Mouse (Mus musculus): Measurements from ENCODE around the gene Hnrnpul1. TPM values are rescaled to one million over a fixed set of nuclear protein-coding genes. Genes with fewer than 3 reads are reported as not detected.

Gene Hnrnpul1
- 270 and 280 TPM in 2 replicates for polyA plus RNA-seq (2012)

DNA sequence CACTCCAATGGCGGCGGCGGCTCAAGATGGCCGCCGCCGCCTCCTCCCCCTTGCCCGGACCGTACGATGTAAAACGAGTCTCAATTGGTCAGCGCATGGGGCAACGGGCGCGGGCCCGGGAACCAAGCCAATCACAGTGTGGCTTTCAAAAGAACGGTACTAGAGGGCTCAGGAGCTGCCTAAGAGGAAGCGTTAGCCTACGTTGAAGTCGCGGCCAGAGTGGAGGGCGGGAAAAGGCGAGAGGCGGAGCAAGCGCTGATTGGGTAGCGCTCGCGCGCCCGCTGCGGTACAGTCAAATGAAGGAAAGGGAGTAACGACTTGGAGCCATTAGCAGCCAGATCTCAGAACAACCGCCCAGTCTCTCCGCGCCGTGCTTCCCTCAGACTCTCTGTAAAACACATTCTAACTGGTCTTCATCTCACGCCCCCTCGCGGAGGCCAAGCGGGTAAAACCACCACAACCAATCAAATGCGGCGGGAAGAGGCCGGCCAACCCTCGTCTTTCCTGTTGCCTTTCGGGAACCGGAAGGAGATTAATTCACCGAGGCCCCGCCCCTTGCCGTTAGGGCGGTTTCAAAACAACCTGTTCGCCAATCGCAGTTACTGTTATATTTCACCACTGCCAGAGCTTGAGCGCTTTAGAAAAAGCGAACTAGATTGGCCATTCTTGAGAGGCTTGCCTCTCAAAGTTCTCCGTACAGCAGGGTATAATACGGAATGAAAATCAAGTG is at the start of gene Hnrnpul1:
TSS of gene Hnrnpul1 (minus strand) at position 20 of the 730 bp plus-strand sequence.

DNA sequence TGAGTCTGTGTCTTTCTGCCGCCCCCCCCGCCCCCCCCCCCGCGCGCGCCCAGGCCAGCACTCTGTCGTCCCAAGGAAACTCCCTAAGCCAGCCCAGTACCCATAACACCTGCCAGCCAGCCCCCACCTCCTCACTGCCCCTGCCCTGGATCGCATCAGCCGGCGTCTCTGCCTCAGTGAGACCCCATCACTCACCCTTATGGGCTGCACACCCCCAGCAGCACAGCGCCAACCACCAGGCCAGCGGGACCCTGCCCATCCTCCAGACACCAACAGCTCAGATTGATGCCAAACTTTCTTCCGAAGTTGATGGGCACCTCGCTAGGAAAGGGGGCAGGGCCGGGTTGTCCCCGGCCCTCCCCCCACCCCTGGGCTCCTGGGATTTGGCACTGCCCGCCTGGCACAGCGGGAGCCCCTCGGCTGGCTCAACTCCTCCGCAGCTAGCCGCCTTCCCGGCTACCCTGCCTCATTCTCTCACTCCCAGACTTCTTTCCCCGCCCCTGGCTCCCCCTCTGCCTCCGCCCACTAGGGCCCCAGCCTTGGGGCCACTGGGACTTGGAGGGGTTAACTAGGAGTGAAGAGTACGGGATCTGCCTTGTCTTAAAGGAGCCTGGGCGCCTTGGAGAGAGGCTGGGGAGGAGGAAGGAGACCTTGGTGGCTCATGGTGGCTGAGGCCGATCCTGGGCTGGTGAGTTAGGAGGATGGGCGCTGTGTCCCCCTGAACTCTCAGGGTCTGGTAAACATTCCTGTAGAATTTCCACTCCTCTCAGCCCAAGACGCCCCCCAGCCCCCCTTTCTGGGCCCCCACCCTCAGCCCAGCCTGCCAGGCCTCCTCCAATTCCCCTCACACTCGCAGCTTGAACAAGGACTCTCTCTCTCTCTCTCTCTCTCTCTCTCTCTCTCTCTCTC is 33.9 kb upstream of the Hnrnpul1 start, which contains the start of gene Axl:
TSS of gene Axl (minus strand) at position 486 of the 909 bp plus-strand sequence.

DNA sequence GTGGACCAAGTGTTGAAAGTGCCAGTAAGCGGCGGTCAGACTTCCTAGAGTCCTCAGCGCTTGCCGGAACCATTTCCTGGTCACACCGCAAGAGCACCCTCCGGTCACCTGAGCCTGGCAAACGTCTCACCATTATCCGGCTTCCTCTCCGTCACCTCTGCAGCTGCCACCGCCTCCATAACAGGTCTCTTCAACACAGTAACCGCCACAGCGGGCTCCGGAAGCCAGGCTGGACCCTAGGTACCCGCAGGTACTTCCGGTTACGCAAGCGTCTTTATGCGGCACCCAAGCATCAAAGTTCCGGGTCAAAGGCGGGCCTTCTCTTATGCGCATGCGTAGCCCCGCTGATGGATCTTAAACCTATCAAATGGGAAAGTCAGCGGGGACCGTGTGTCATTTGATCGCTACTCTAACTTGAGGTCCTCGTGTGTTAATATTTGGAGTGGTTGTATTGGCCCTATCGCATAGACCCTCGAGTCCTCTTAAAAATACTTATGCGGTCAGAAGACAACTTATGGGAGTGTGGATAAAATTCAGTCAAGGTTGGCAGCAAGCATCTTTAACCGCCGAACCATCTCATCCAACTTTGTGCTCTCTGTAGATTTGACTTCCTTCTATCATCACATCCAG is 35.7 kb downstream of the Hnrnpul1 start, which contains the start of gene Ccdc97:
TSS of gene Ccdc97 (minus strand) at position 301 of the 630 bp plus-strand sequence.

DNA sequence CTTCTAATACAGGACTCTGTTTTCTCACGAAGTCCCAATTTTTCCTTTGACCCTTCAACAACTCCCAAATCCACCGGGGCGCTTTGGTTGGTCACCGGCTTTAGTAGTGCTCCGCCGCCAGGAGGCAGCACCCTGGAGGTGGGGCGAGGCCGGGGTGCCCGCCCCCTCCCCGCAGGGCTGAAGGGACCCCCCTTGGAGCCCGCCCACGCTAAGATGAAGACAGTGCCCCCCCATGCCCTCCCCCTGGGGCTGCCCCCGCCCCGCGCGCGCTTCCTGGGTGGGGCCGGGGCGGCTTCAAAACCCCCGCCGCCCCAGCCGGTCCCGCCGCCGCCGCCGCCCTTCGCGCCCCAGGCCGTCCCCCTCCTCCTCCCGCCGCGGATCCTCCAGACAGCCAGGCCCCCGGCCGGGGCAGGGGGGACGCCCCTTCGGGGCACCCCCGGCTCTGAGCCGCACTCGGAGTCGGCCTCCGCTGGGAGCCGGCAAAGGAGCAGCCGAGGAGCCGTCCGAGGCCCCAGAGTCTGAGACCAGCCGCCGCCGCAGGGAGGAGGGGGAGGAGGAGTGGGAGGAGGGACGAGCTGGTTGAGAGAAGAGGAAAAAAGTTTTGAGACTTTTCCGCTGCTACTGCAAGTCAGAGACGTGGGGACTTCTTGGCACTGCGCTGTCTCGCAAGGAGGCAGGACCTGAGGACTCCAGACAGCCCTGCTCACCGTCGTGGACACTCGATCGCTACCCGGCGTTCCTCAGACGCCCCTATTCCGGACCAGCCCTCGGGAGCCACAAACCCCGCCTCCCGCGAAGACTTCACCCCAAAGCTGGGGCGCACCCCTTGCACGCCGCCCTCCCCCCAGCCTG is 67.7 kb downstream of the Hnrnpul1 start, which contains the start of gene Tgfb1:
TSS of gene Tgfb1 (plus strand) at position 323 of the 852 bp plus-strand sequence.

DNA sequence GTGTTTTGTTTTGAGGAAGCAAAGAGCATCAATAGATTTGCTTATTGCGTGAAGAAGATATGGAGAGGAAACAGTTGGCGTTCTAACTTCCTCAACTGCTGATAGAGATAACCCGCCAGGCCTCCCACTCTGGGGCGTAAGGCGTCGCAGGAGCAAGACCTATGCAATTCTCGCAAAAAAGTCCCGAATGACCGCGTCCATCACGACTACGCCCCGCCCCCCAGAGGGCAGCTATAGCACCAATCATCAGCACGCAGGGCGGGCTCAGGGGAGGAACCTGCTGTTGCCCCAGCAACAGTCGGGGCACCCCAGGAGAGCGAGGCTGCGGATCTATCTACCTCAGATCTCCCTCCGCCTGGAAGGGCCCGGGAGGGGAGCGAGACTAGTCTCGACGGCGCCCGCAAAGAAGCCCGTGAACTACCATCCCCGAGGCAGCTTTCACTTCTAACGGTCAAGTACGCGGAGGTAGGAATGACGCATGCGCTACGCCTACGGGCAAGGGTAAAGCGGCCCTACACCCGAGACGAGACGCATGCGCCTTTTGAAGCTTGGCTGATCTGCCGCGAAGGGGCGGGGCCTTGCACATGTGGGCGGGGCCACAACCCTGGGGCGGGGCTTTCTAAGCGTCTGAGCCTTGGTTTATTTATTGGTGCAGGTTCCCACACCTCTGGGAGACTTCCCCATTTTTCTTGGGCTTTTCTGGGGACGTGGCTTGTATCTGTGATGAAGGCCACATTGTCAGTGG is 73.9 kb downstream of the Hnrnpul1 start, which contains the start of gene B9d2:
TSS of gene B9d2 (plus strand) at position 267 of the 745 bp plus-strand sequence.

DNA sequence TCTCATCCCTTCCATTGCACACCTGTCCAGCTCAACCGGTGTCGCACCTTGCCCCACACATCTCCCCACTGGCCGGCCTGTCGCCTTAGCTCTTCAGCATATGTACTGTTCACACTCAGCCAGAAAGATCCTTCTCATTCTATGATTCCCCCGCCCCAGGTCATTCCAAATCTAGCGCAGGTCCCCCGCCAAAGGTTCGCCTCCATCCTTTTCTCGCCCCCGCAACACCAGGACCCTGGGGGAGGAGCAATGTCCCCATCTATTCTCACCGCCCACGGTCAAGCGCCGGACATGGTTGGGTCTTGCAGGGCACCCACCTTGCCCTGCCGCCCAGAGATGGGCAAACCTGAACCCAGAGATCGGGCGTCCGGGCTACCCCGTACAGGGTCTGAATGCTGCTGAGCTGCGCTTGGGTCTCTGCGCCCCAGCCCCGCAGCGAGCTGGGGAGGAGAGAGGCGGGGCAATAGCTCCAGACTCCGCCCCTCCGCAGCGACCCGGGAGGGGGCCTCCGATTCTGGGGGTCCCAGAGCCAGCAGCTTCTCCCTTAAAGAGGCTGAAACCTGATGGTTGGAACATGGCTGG is 79.7 kb downstream of the Hnrnpul1 start, which contains the start of gene Tmem91:
TSS of gene Tmem91 (minus strand) at position 448 of the 582 bp plus-strand sequence.

Other genes starting within 250 kb of the Hnrnpul1 start
- gene Ceacam2, start 214.9 kb downstream of the Hnrnpul1 start, polyA plus RNA-seq (2012) = 0.04 TPM in 1 of 2 replicates, not detected in the other
- not detected in 2 replicates for gene Erich4, start 138.9 kb downstream of the Hnrnpul1 start, polyA plus RNA-seq (2012)
- 46.7 and 53.3 TPM in 2 replicates for gene Dmac2, start 135.3 kb downstream of the Hnrnpul1 start, polyA plus RNA-seq (2012)
- gene B3gnt8, start 128.1 kb downstream of the Hnrnpul1 start, polyA plus RNA-seq (2012) = 23.4 and 41.7 TPM in 2 replicates
- 101 TPM in 2 replicates for gene Bckdha, start 95.8 kb downstream of the Hnrnpul1 start, polyA plus RNA-seq (2012)
- 342 and 378 TPM in 2 replicates for gene Exosc5, start 95.6 kb downstream of the Hnrnpul1 start, polyA plus RNA-seq (2012)
- gene Tmem91, start 79.6 kb downstream of the Hnrnpul1 start, polyA plus RNA-seq (2012) = 0.66 and 0.83 TPM in 2 replicates
- gene B9d2, start 74.0 kb downstream of the Hnrnpul1 start, polyA plus RNA-seq (2012) = 95.6 and 108 TPM in 2 replicates
- gene Tgfb1, start 67.8 kb downstream of the Hnrnpul1 start, polyA plus RNA-seq (2012) = 1,389 and 1,401 TPM in 2 replicates
- gene Ccdc97, start 35.7 kb downstream of the Hnrnpul1 start, polyA plus RNA-seq (2012) = 84.5 and 100 TPM in 2 replicates
- 2.4 TPM in 2 replicates for gene Axl, start 33.9 kb upstream of the Hnrnpul1 start, polyA plus RNA-seq (2012)
- gene Cyp2s1, start 62.2 kb upstream of the Hnrnpul1 start, polyA plus RNA-seq (2012) = 0.13 and 0.26 TPM in 2 replicates
- gene Cyp2b10, start 142.9 kb upstream of the Hnrnpul1 start, polyA plus RNA-seq (2012) = not detected in 2 replicates

Measured in megakaryocyte-erythroid progenitor cell, adult 5 weeks (primary cell).